Mouse (Mus musculus) kidney, embryonic 14.5 days (tissue): ENCODE data around the gene Lin9. TPM values are rescaled to one million over a fixed set of nuclear protein-coding genes. Genes with fewer than 3 reads are reported as not detected.
"Not testable (repeated sequence)": the region's sequence is repeated elsewhere in the genome, so short reads cannot be mapped to it uniquely, and the experiment has no call there.

Source experiments
- ATAC-seq: fragments of 200-750 bp; cut with Nextera tagmentation; 2 replicates; pipeline ENCODE4 v1.8.0; 2017; ENCODE audit warnings: moderate number of reproducible peaks, mild to moderate bottlenecking, moderate TSS enrichment, moderate library complexity; ENCODE audit not compliant: low FRiP score, low TSS enrichment
- H3K27ac ChIP-seq: fragments of 300-500 bp; sonication (generic); 2 replicates; pipeline ENCODE4 v1.5.1; 2014; ENCODE audit warnings: low read depth, mild to moderate bottlenecking, low read length, moderate library complexity, mixed read lengths
- H3K27me3 ChIP-seq: fragments of 300-500 bp; sonication (generic); 2 replicates; pipeline ENCODE4 v1.6.1; 2014; ENCODE audit warnings: mild to moderate bottlenecking, low read length; ENCODE audit not compliant: control insufficient read depth, insufficient read depth
- H3K36me3 ChIP-seq: fragments of 300-500 bp; sonication (generic); 2 replicates; pipeline ENCODE4 v1.6.1; 2014; ENCODE audit warnings: low read length, mixed read lengths; ENCODE audit not compliant: control insufficient read depth, insufficient read depth
- H3K4me1 ChIP-seq: fragments of 300-500 bp; sonication (generic); 2 replicates; pipeline ENCODE4 v1.6.1; 2014; ENCODE audit warnings: low read length, mixed read lengths; ENCODE audit not compliant: control insufficient read depth, insufficient read depth
- H3K4me2 ChIP-seq: fragments of 300-500 bp; sonication (generic); replicated peaks from 2 replicates; pipeline ENCODE4 v1.6.1; 2014; ENCODE audit warnings: low read depth, mild to moderate bottlenecking, low read length
- H3K4me3 ChIP-seq: fragments of 300-500 bp; sonication (generic); 2 replicates; pipeline ENCODE4 v1.5.1; 2014; ENCODE audit warnings: mild to moderate bottlenecking, low read length
- H3K9ac ChIP-seq: fragments of 300-500 bp; sonication (generic); 2 replicates; pipeline ENCODE4 v1.6.1; 2014; ENCODE audit warnings: low read depth, mild to moderate bottlenecking, low read length, moderate library complexity
- H3K9me3 ChIP-seq: fragments of 300-500 bp; sonication (generic); 2 replicates; pipeline ENCODE4 v1.6.1; 2016; ENCODE audit warnings: low read length; ENCODE audit not compliant: control insufficient read depth
- WGBS: fragments of 180-500 bp; shearing (Covaris S2); extraction: QIAGEN DNeasy Blood & Tissue Kit; methylation state at CpG from one replicate; pipeline ENCODE4 v1.1.7; 2014; 5-methylcytosine and 5-hydroxymethylcytosine counted together
- polyA plus RNA-seq: library from polyadenylated mRNA; unstranded; fragments of >200 nt; fragmentation: Nextera tagmentation; extraction: Ambion mirVana; gene quantifications from 2 replicates; pipeline ENCODE4 v1.2.1, GENCODE M21; 2014

Lin9 gene
- polyA plus RNA-seq: 19.3 and 22.0 TPM in 2 replicates

- Histone ChIP-seq H3K27ac (peak within 1 kb of the TSS; percentile 95), H3K27me3 (no peaks in the 10 kb centered on the region), H3K4me3 (peak within 1 kb of the TSS; percentile 98), H3K36me3 (peaks cover 3% of the 10 kb centered on the region; the same call in 1 of the 2 replicates), H3K4me1 (peaks cover 19% of the 10 kb centered on the region), H3K9ac (peak within 1 kb of the TSS; percentile 99), H3K4me2 (peak within 1 kb of the TSS; percentile 78), H3K9me3 (no peaks in the 10 kb centered on the region; the same call in 1 of the 2 replicates)
- peak; percentile 92 for ATAC-seq
- WGBS: 0% methylated on average over 41 of the region's 47 CpGs
Measured at GRCm38 (mm10) chr1:180641137-180641517, at the start of gene Lin9. TSS of gene Lin9 (plus strand) at chr1:180641150.

DNA sequence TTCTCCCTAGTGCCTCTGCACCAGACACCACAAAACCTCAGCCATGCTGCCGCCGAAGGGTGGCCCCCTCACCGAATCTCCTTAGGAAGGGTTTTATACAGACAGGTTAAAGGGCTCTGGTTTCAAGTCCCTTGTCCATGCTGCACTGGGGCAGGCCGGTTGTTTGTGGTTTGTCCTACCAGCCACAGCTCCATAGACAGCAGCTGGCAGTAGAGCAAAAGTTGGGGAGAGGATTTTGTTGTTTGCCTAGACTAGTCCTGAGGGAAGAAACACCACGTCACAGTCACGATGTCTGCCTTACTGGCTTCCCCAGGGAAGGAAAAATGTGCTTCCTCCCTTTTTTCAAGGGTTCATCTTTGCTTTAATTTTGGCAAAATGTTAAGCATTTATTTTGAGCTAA, 40.4 kb upstream of the Lin9 start:
- H3K9me3 ChIP-seq: no peaks in the 10 kb centered on the region
- no peak overlapping the region for H3K27ac ChIP-seq
- ATAC-seq: no peak
- peaks cover 78% of the 10 kb centered on the region for H3K36me3 ChIP-seq
- H3K9ac ChIP-seq: no peak overlapping the region
- H3K4me3 ChIP-seq: no peak overlapping the region
- no peaks in the 10 kb centered on the region for H3K27me3 ChIP-seq
- H3K4me1 ChIP-seq: no peaks in the 10 kb centered on the region
- WGBS: 92% methylated on average over 6 of the region's 6 CpGs
- H3K4me2 ChIP-seq: no peak overlapping the region

DNA sequence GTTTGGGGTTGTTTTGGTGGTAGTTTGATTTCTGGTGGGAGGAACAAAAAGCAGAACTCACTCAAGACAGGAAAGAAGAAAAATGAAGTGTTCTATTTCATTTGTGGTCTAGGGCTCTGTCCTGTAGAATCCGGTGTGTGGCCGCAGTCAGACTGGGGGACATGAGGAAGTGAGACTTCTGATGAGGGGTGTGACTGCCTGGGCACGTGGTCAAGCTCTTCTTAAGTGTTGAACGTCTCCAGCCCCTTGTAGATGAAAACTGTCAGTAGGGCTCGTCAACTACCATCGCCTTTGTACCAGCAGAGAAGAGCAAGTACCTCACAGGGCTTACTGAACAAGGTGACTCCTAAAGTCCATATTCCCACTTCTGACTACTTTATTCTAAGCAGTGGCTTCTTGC, 39.1 kb upstream of the Lin9 start:
- ATAC-seq: no peak
- peaks cover 66% of the 10 kb centered on the region for H3K36me3 ChIP-seq
- H3K9ac ChIP-seq: no peak overlapping the region
- no peak overlapping the region for H3K4me3 ChIP-seq
- no peaks in the 10 kb centered on the region for H3K4me1 ChIP-seq
- no peak overlapping the region for H3K4me2 ChIP-seq
- H3K9me3 ChIP-seq: no peaks in the 10 kb centered on the region
- H3K27ac ChIP-seq: no peak overlapping the region
- 92% methylated on average over 6 of the region's 6 CpGs for WGBS
- no peaks in the 10 kb centered on the region for H3K27me3 ChIP-seq

- H3K4me3 ChIP-seq: no peak overlapping the region
- H3K9ac ChIP-seq: no peak overlapping the region
- no peak overlapping the region for H3K4me2 ChIP-seq
- H3K27me3 ChIP-seq: no peaks in the 10 kb centered on the region
- H3K9me3 ChIP-seq: no peaks in the 10 kb centered on the region
- no peak for ATAC-seq
- H3K36me3 ChIP-seq: peaks cover 39% of the 10 kb centered on the region
- H3K4me1 ChIP-seq: no peaks in the 10 kb centered on the region
- WGBS: 76% methylated on average over 4 of the region's 4 CpGs
- no peak overlapping the region for H3K27ac ChIP-seq
Measured at GRCm38 (mm10) chr1:180604579-180604978, 36.4 kb upstream of the Lin9 start.

DNA sequence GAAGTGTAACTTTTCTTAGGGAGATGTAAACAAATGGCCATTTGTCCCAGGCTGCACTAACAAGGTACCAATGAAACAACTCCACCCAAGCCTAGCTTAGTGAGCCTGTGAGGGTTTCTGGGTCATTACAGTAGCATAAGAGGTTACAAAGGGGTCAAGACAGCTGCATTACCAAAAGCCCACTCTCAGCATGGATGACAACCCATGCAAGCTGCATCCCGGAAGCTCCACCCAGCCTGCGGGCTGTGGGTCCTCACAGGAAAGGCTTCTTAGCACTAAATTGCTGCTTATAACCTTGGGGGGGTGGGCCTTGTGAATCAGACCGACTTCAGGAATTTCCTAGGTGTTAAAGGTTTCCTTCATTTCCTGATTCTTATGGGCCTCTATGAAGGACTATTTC, 34.8 kb upstream of the Lin9 start:
- no peak overlapping the region for H3K4me3 ChIP-seq
- 29% methylated on average over 3 of the region's 3 CpGs for WGBS
- H3K27me3 ChIP-seq: no peaks in the 10 kb centered on the region
- ATAC-seq: no peak
- H3K36me3 ChIP-seq: peaks cover 23% of the 10 kb centered on the region
- H3K4me1 ChIP-seq: no peaks in the 10 kb centered on the region
- no peaks in the 10 kb centered on the region for H3K9me3 ChIP-seq
- no peak overlapping the region for H3K4me2 ChIP-seq
- no peak overlapping the region for H3K27ac ChIP-seq
- 0 out of 2 replicates have a peak overlapping the region, but pooled peaks have one; percentile 28 for H3K9ac ChIP-seq

- Histone ChIP-seq H3K4me2 (no peak overlapping the region), H3K36me3 (peaks cover 15% of the 10 kb centered on the region), H3K9me3 (peaks cover 5% of the 10 kb centered on the region; the same call in 1 of the 2 replicates), H3K27ac (no peak overlapping the region), H3K4me3 (no peak overlapping the region), H3K27me3 (no peaks in the 10 kb centered on the region), H3K9ac (no peak overlapping the region), H3K4me1 (no peaks in the 10 kb centered on the region)
- WGBS: 48% methylated on average over 10 of the region's 10 CpGs
- ATAC-seq: no peak
Measured at GRCm38 (mm10) chr1:180606796-180607577, 34.0 kb upstream of the Lin9 start.

DNA sequence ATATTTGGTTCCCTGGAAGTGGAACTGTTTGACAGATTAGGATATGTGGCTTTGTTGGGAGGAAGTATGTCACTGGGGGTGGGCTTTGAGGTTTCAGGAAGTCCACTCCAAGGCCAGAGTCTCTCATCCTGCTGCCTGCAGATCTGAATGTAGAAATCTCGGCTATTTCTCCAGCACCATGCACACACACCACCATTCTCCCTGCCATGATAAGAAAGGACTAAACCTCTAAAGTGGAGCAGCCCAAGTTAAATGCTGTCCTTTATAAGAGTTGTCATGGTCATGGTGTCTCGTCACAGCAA, 33.4 kb upstream of the Lin9 start:
- Histone ChIP-seq H3K4me1 (no peaks in the 10 kb centered on the region), H3K27me3 (no peaks in the 10 kb centered on the region), H3K27ac (no peak overlapping the region), H3K9ac (no peak overlapping the region), H3K4me2 (no peak overlapping the region), H3K4me3 (no peak overlapping the region), H3K36me3 (peaks cover 10% of the 10 kb centered on the region), H3K9me3 (peaks cover 5% of the 10 kb centered on the region; the same call in 1 of the 2 replicates)
- 94% methylated on average over 2 of the region's 2 CpGs for WGBS
- no peak for ATAC-seq

DNA sequence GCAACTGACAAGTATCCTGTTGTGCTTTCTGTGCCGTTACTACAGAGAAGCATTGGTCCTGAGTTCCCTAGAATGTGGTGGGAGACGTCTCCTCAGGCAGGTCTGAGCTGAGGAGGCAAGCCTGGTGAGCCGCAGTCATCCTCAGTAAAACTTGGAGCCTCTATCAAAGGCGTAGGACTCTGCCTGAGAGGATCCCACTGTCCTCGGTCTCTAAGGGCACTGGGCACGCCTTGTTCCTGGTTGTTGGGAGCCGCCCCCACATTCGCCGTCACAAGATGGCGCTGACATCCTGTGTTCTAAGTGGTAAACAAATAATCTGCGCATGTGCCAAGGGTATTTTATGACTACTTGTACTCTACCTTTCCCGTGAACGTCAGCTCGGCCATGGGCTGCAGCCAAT, 29.1 kb upstream of the Lin9 start:
- H3K9me3 ChIP-seq, H3K4me2 ChIP-seq, ATAC-seq, H3K36me3 ChIP-seq, H3K4me3 ChIP-seq, H3K27ac ChIP-seq, H3K4me1 ChIP-seq, H3K9ac ChIP-seq, H3K27me3 ChIP-seq: not testable (repeated sequence)
- 93% methylated on average over 10 of the region's 14 CpGs for WGBS

DNA sequence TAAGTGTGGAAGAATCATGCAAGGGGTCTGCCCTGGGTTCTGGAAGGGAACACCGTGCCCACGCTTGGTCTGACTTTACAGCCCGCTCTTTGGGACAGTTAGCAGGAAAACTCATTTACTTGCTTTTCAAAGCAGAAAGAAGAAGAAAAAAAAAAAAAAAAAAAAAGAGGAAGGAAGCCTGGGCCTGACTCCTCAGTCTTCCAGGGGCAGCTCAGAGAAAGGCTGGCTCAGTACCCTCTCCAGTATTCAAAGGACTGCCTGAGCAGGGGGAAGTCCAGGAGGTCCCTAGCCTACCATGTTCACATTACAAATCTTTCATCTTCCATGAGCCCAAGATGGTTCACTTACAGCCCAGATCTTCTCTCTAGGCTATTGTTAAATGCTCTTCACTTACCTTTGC, 24.2 kb upstream of the Lin9 start:
- ATAC-seq: no peak

More for the DNA sequence above, 24.2 kb upstream of the Lin9 start:
- H3K27me3 ChIP-seq: no peaks in the 10 kb centered on the region
- no peak overlapping the region for H3K4me3 ChIP-seq
- no peaks in the 10 kb centered on the region for H3K4me1 ChIP-seq
- no peaks in the 10 kb centered on the region for H3K36me3 ChIP-seq
- H3K27ac ChIP-seq: no peak overlapping the region
- H3K4me2 ChIP-seq: no peak overlapping the region
- peaks cover 1% of the 10 kb centered on the region; the same call in 1 of the 2 replicates for H3K9me3 ChIP-seq
- WGBS: 99% methylated on average over 3 of the region's 3 CpGs
- H3K9ac ChIP-seq: no peak overlapping the region
